23 mouse cellular contexts compared by ENCODE assay signal in genomic region chr9:102811192-102811591, GRCm38 (mm10). TPM values are rescaled to one million over a fixed set of nuclear protein-coding genes. Genes with fewer than 3 reads are reported as not detected.
A peak's percentile ranks its signal among the peaks of the same experiment; 100 is the strongest.
DNase-seq lines count a peak whose midpoint lies in the region; ATAC-seq lines count a peak whose summit lies in the region.
"Had no signal": no experiment of that assay in that cellular context is flagged by ENCODE, and none has a peak within 500 bp of the region (broad histone marks: within the 10 kb centered on the region; RNA-seq: fewer than 3 reads in every experiment).

No protein-coding gene starts in this region.

- H3K27me3 ChIP-seq in embryonic facial prominence, embryonic 14.5 days (replicated peaks; ENCODE audit: control insufficient read depth, insufficient read depth, low read length), result no peaks in the 10 kb centered on the region
- H3K27me3 ChIP-seq in embryonic facial prominence, embryonic 10.5 days (replicated peaks; ENCODE audit: low read depth, poor library complexity, severe bottlenecking), result no peaks in the 10 kb centered on the region
- H3K27me3 ChIP-seq: embryonic facial prominence, embryonic 12.5 days; embryonic facial prominence, embryonic 15.5 days; forebrain, embryonic 13.5 days; forebrain, embryonic 15.5 days; Patski had no signal

- no peak for DNase-seq in embryonic facial prominence, embryonic 14.5 days (ENCODE audit: low spot score)
- DNase-seq in embryonic facial prominence, embryonic 10.5 days (ENCODE audit: low spot score), result no peak
- DNase-seq in 416B (ENCODE audit: low read depth), result peak; percentile 5
- DNase-seq in natural killer cell, adult 2 months (ENCODE audit: low spot score in 2 of 2), result no peak
- no peak for DNase-seq in frontal cortex, postnatal 10 days (ENCODE audit: low spot score in 2 of 2)
- DNase-seq: adrenal gland, adult 2 months; adrenal gland, postnatal 10 days; adrenal gland, postnatal 25 days; cerebellum, adult 11 months; cerebellum, adult 18-20 months; cerebellum, adult 8-10 months; cerebellum, adult 9-11 months; cerebellum, postnatal 14 days; embryo, embryonic 11 days; forebrain, postnatal 0 days had no signal

- no peak overlapping the region for H3K9ac ChIP-seq in embryonic facial prominence, embryonic 14.5 days (ENCODE audit: low read depth, low read length)
- H3K9ac ChIP-seq: embryonic facial prominence, embryonic 12.5 days; embryonic facial prominence, embryonic 15.5 days; forebrain, embryonic 13.5 days; forebrain, embryonic 15.5 days; forebrain, postnatal 0 days had no signal

- 0 out of 2 replicates have a peak overlapping the region, but pooled peaks have one; percentile 18 for H3K27ac ChIP-seq in embryonic facial prominence, embryonic 14.5 days (replicated peaks; ENCODE audit: low read depth, low read length)
- H3K27ac ChIP-seq in embryonic facial prominence, embryonic 10.5 days (replicated peaks), result no peak overlapping the region
- H3K27ac ChIP-seq: embryonic facial prominence, embryonic 12.5 days; embryonic facial prominence, embryonic 15.5 days; forebrain, embryonic 13.5 days; forebrain, embryonic 15.5 days had no signal

- no peaks in the 10 kb centered on the region for H3K36me3 ChIP-seq in embryonic facial prominence, embryonic 14.5 days (ENCODE audit: control insufficient read depth, insufficient read depth, low read length)
- H3K36me3 ChIP-seq in embryonic facial prominence, embryonic 10.5 days (replicated peaks), result no peaks in the 10 kb centered on the region
- H3K36me3 ChIP-seq: embryonic facial prominence, embryonic 12.5 days; embryonic facial prominence, embryonic 15.5 days; forebrain, embryonic 15.5 days had no signal

- no peaks in the 10 kb centered on the region for H3K9me3 ChIP-seq in embryonic facial prominence, embryonic 14.5 days (ENCODE audit: control insufficient read depth, low read length)
- no peaks in the 10 kb centered on the region for H3K9me3 ChIP-seq in embryonic facial prominence, embryonic 10.5 days
- H3K9me3 ChIP-seq: embryonic facial prominence, embryonic 12.5 days; embryonic facial prominence, embryonic 15.5 days; forebrain, embryonic 13.5 days; forebrain, embryonic 15.5 days had no signal

- no peak for ATAC-seq in embryonic facial prominence, embryonic 14.5 days (ENCODE audit: low read depth)
- ATAC-seq in common myeloid progenitor, adult 5-6 weeks (replicated peaks; ENCODE audit: low read depth, poor library complexity, severe bottlenecking), result peak; percentile 71
- ATAC-seq in megakaryocyte progenitor cell, adult 5-6 weeks (replicated peaks; ENCODE audit: poor library complexity), result peak; percentile 54
- ATAC-seq: activated CD4-positive, CD25-positive, alpha-beta regulatory T cell, adult 4 months; forebrain, embryonic 13.5 days; forebrain, embryonic 15.5 days; forebrain, postnatal 0 days; Patski had no signal

- WGBS in embryonic facial prominence, embryonic 14.5 days, result 54% methylated on average over 5 of the region's 5 CpGs
- 86% methylated on average over 5 of the region's 5 CpGs for WGBS in embryonic facial prominence, embryonic 10.5 days

- H3K4me1 ChIP-seq in embryonic facial prominence, embryonic 14.5 days (ENCODE audit: control insufficient read depth, insufficient read depth, low read length), result no peaks in the 10 kb centered on the region
- no peaks in the 10 kb centered on the region; the same call in 1 of the 2 replicates for H3K4me1 ChIP-seq in embryonic facial prominence, embryonic 10.5 days
- H3K4me1 ChIP-seq: forebrain, embryonic 15.5 days had no signal

- H3K4me2 ChIP-seq in embryonic facial prominence, embryonic 14.5 days (ENCODE audit: low read depth, low read length), result no peak overlapping the region
- H3K4me2 ChIP-seq: embryonic facial prominence, embryonic 12.5 days; embryonic facial prominence, embryonic 15.5 days; forebrain, embryonic 13.5 days; forebrain, embryonic 15.5 days had no signal

- H3K4me3 ChIP-seq in embryonic facial prominence, embryonic 14.5 days (ENCODE audit: low read depth, low read length), result no peak overlapping the region
- no peak overlapping the region for H3K4me3 ChIP-seq in embryonic facial prominence, embryonic 10.5 days
- H3K4me3 ChIP-seq: embryonic facial prominence, embryonic 12.5 days; embryonic facial prominence, embryonic 15.5 days; forebrain, embryonic 13.5 days; forebrain, embryonic 15.5 days had no signal

RNA-seq across cellular contexts. Expression of gene Ryk, which starts 23.5 kb away (rescaled TPM):
- polyA plus RNA-seq in embryonic facial prominence, embryonic 14.5 days (2014; fragmentation: Nextera tagmentation; extraction: Ambion mirVana), result 30.0 and 31.1 TPM in 2 replicates
- 15.8 and 15.9 TPM in 2 replicates for polyA plus RNA-seq in embryonic facial prominence, embryonic 10.5 days (2016; fragmentation: Nextera tagmentation; extraction: Ambion mirVana)
- total RNA-seq in common myeloid progenitor, adult 5-6 weeks (2017), result 7.0 and 8.8 TPM in 2 replicates
- 1.3 and 1.6 TPM in 2 replicates for total RNA-seq in megakaryocyte progenitor cell, adult 5-6 weeks (2015)
- total RNA-seq in megakaryocyte progenitor cell, adult 5-6 weeks (2017), result 0.54 and 2.8 TPM in 2 replicates
